Mouse (Mus musculus) embryonic facial prominence, embryonic 11.5 days (tissue): ENCODE measurements around the gene Msi2. TPM values are rescaled to one million over a fixed set of nuclear protein-coding genes. Genes with fewer than 3 reads are reported as not detected.

Experiments
- ATAC-seq: fragments of 200-750 bp; cut with Nextera tagmentation; replicated peaks from 2 replicates; pipeline ENCODE4 v1.8.0; 2017; ENCODE audit warnings: low read depth; ENCODE audit not compliant: insufficient number of reproducible peaks, low FRiP score, low TSS enrichment
- DNase-seq: peaks from one replicate; pipeline ENCODE4 v3.0.0-alpha.2; 2015; ENCODE audit warnings: low spot score
- H3K27ac ChIP-seq: fragments of 300-500 bp; sonication (generic); replicated peaks from 2 replicates; pipeline ENCODE4 v1.5.1; 2014; ENCODE audit warnings: mild to moderate bottlenecking, low read depth, low read length, control low read depth
- H3K27me3 ChIP-seq: fragments of 300-500 bp; sonication (generic); 2 replicates; pipeline ENCODE4 v1.6.1; 2014; ENCODE audit warnings: mild to moderate bottlenecking, low read length, moderate library complexity, mixed read lengths; ENCODE audit not compliant: control insufficient read depth, insufficient read depth
- H3K36me3 ChIP-seq: fragments of 300-500 bp; sonication (generic); replicated peaks from 2 replicates; pipeline ENCODE4 v1.6.1; 2014; ENCODE audit warnings: low read depth, mild to moderate bottlenecking, low read length, moderate library complexity, mixed read lengths; ENCODE audit not compliant: control insufficient read depth, insufficient read depth
- H3K4me1 ChIP-seq: fragments of 300-500 bp; sonication (generic); 2 replicates; pipeline ENCODE4 v1.6.1; 2014; ENCODE audit warnings: low read length, mixed read lengths; ENCODE audit not compliant: control insufficient read depth, insufficient read depth
- H3K4me2 ChIP-seq: fragments of 300-500 bp; sonication (generic); 2 replicates; pipeline ENCODE4 v1.6.1; 2014; ENCODE audit warnings: low read depth, mild to moderate bottlenecking, control low read depth, low read length, moderate library complexity
- H3K4me3 ChIP-seq: fragments of 300-500 bp; sonication (generic); 2 replicates; pipeline ENCODE4 v1.5.1; 2014; ENCODE audit warnings: low read depth, low read length, control low read depth
- H3K9ac ChIP-seq: fragments of 300-500 bp; sonication (generic); replicated peaks from 2 replicates; pipeline ENCODE4 v1.6.1; 2014; ENCODE audit warnings: mild to moderate bottlenecking, control low read depth, low read length
- H3K9me3 ChIP-seq: fragments of 300-500 bp; sonication (generic); replicated peaks from 2 replicates; pipeline ENCODE4 v1.6.1; 2016; ENCODE audit warnings: mild to moderate bottlenecking, low read length, inconsistent platforms, mixed read lengths; ENCODE audit not compliant: control insufficient read depth
- WGBS: fragments of 180-500 bp; shearing (Covaris S2); extraction: QIAGEN DNeasy Blood & Tissue Kit; methylation state at CpG from one replicate; pipeline ENCODE4 v1.1.7; 2014; 5-methylcytosine and 5-hydroxymethylcytosine counted together
- polyA plus RNA-seq: library from polyadenylated mRNA; unstranded; fragments of >200 nt; fragmentation: Nextera tagmentation; extraction: Ambion mirVana; gene quantifications from 2 replicates; pipeline ENCODE4 v1.2.1, GENCODE M21; 2014

Gene Msi2
- polyA plus RNA-seq, 1 experiment from 2014 or later = 13.4 TPM

DNA sequence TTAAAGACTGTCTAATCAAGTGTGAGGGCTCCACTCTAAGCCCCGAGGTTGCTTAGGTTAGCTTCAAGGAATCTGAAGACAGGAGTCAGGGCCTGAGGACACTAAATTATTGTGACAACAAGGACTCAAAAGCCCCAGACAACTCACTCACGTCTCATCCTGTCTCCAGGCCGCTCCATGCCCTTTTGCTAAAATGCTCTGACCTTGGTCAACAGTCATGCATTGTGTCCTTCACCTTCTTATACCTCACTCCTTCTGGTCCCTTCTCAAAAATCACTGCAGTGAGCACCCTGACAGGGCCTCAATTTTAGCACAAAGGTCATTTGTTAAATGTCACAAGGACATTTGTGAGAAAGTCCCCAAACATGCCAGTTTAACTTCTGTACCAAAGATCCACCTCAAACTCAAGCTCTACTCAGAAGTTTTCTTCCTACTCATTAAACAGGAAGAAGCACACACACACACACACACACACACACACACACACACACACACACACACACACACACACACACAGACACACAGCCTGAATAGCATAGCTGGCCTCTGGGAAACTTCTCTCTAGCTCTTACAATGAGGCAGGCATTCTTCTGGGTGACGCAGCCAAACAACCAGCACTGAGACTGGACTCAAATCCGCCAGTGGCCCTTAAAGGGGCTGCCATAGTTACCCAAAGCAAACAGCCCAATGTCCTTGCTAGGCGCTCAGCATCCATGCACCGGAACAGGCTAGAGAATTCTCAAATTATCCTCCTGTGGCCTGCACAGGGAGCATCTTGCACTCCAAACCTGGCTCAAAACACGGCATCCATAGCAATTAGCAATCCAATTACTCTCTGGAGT, 178.5 kb downstream of the Msi2 start:
- WGBS = 61% methylated on average over 8 of the region's 8 CpGs

DNA sequence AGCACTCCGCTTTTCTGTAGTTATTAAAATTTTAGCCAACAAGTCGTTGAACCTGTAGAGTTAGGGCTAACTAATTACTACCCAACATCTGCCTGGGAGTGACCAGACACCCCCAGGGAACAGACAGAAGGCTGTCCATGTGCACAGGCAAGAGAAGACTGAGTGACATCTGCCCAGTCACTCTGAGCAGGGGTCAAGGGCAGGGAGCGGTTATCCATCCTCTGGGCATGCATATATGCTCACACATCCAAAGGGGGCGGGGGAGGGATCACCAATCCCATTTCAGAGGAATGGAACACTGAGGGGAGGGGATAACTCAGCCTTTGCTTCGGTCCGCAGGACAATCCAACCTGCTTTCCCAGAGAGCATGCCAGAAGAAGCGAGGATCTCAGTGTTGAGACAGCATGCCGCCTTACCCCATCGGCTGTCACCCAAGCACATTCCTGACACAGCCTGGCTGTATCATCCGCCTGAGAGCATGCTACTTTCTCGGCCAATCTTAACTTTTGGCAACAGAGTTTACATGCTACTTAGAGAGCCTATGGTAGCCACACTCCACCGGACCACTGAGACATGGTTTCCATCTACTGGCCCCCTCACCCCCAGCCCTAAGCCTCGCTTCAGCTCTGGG, 179.5 kb downstream of the Msi2 start:
- 72% methylated on average over 13 of the region's 13 CpGs for WGBS
- Histone ChIP-seq H3K36me3 (no peaks in the 10 kb centered on the region), H3K27me3 (no peaks in the 10 kb centered on the region), H3K4me1 (peaks cover 2% of the 10 kb centered on the region; the same call in 1 of the 2 replicates), H3K4me3 (no peak overlapping the region), H3K9ac (no peak overlapping the region), H3K27ac (no peak overlapping the region), H3K4me2 (no peak overlapping the region), H3K9me3 (no peaks in the 10 kb centered on the region)
- no peak for ATAC-seq
- no peak for DNase-seq

More for the DNA sequence above, 178.5 kb downstream of the Msi2 start:
- DNase-seq (peak; percentile 39), ATAC-seq (no peak)
- no peaks in the 10 kb centered on the region for H3K9me3 ChIP-seq
- H3K9ac ChIP-seq = no peak overlapping the region
- H3K4me3 ChIP-seq = no peak overlapping the region
- H3K36me3 ChIP-seq = no peaks in the 10 kb centered on the region
- H3K4me1 ChIP-seq = peaks cover 2% of the 10 kb centered on the region; the same call in 1 of the 2 replicates
- H3K27ac ChIP-seq = no peak overlapping the region
- no peaks in the 10 kb centered on the region for H3K27me3 ChIP-seq
- H3K4me2 ChIP-seq = no peak overlapping the region

DNA sequence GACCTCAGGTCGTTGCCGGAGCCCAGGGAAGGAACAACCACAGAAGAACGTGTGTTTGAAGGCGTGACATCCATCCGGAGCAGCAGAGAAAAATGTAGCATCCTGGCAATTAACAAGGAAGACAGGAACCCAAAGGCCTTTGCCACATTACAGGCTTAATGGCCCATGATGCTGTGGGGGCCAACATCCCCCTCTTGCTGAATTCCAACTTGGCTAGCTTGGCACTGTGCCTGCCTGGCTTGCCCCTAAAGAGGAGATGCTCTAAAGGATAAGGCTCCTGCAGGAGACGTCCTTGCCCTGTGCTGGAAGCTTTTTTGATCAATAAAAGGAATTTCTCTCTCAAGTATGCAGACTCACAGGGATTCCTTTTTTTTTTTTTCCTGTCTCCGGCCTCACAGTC, 181.0 kb downstream of the Msi2 start:
- 81% methylated on average over 7 of the region's 7 CpGs for WGBS
- H3K4me3 ChIP-seq = no peak overlapping the region
- no peaks in the 10 kb centered on the region for H3K36me3 ChIP-seq
- H3K27ac ChIP-seq = no peak overlapping the region
- no peaks in the 10 kb centered on the region for H3K27me3 ChIP-seq
- DNase-seq = no peak
- H3K9ac ChIP-seq = no peak overlapping the region
- no peak for ATAC-seq
- peaks cover 2% of the 10 kb centered on the region; the same call in 1 of the 2 replicates for H3K4me1 ChIP-seq
- H3K4me2 ChIP-seq = no peak overlapping the region
- H3K9me3 ChIP-seq = no peaks in the 10 kb centered on the region

DNA sequence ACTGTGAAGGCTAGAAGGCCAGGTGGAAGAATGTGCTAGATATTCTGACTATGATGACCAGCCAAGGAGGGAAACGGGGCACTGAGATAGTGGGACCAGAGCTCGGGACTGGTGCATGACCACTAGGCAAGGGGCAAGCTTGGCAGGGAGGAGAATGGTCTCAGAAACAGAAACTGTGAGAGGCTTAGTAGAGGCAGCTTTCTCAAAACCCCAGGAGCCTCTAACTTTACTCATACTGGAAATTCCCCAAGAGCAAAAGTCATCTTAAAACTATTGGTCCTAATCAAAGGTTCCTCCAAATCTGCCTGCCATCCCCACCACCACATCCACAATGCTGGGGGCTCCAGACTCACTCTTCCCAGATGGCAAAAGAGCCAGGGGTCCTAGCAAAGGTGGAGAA, 181.5 kb downstream of the Msi2 start:
- Histone ChIP-seq H3K27ac (no peak overlapping the region), H3K4me2 (no peak overlapping the region), H3K4me3 (no peak overlapping the region), H3K27me3 (no peaks in the 10 kb centered on the region), H3K9me3 (no peaks in the 10 kb centered on the region), H3K4me1 (peaks cover 2% of the 10 kb centered on the region; the same call in 1 of the 2 replicates), H3K36me3 (no peaks in the 10 kb centered on the region), H3K9ac (no peak overlapping the region)
- no peak for DNase-seq
- WGBS = 96% methylated on average over 2 of the region's 2 CpGs
- ATAC-seq = no peak

- no peaks in the 10 kb centered on the region for H3K36me3 ChIP-seq
- no peaks in the 10 kb centered on the region for H3K27me3 ChIP-seq
- H3K4me3 ChIP-seq = no peak overlapping the region
- no peak overlapping the region for H3K27ac ChIP-seq
- peaks cover 4% of the 10 kb centered on the region for H3K4me1 ChIP-seq
- H3K9ac ChIP-seq = no peak overlapping the region
- DNase-seq = peak; percentile 41
- 25% methylated on average over 11 of the region's 11 CpGs for WGBS
- no peaks in the 10 kb centered on the region for H3K9me3 ChIP-seq
- ATAC-seq = peak; percentile 45; the same call in 1 of the 2 replicates
- no peak overlapping the region for H3K4me2 ChIP-seq
Observed at GRCm38 (mm10) chr11:88534331-88534929, 183.9 kb downstream of the Msi2 start.

DNA sequence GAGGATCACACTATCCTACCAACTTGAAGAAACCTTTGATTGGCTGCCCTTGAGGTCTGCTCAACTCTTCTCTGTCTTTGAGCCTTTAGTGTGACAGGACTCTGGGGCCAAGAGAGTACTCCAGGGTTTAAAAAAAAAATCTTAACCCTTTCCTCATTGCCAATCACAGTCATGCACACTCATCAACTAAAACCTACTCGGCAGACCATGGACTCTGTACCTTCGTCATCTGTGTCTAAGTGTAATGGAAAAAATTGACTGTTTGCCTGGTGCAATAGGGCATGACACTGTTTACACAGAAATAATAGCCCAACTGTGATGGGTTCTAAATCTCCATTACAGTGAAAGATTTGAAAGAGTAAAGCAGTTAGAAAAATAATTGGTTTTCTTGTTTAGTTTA, 186.3 kb downstream of the Msi2 start:
- peaks cover 16% of the 10 kb centered on the region for H3K4me1 ChIP-seq
- ATAC-seq = no peak
- H3K36me3 ChIP-seq = no peaks in the 10 kb centered on the region
- 71% methylated on average over 2 of the region's 2 CpGs for WGBS
- no peak overlapping the region for H3K4me2 ChIP-seq
- no peak overlapping the region for H3K4me3 ChIP-seq
- H3K9ac ChIP-seq = no peak overlapping the region
- no peak for DNase-seq
- H3K27ac ChIP-seq = no peak overlapping the region
- no peaks in the 10 kb centered on the region for H3K9me3 ChIP-seq
- no peaks in the 10 kb centered on the region for H3K27me3 ChIP-seq

DNA sequence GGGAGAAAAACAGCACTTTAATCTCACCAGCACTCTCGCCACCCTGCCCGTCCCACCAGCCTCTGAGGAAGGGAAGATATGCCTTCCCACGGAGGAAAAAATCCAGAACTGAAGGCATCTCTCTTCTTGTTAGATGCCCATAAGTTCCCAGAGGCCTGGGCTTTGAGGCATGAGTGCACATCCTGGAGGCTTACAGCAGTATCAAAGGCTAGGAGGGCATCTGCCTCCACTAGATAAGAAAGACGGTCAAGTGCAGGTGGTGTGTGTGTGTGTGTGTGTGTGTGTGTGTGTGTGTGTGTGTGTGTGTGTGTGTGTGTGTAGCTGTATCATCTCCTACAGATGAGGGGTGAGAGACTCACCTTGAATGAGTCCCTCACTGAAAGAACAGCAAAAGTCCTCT, 188.3 kb downstream of the Msi2 start:
- Histone ChIP-seq H3K9ac (no peak overlapping the region), H3K36me3 (no peaks in the 10 kb centered on the region), H3K27ac (no peak overlapping the region), H3K4me2 (no peak overlapping the region), H3K4me1 (peaks cover 17% of the 10 kb centered on the region), H3K4me3 (no peak overlapping the region), H3K9me3 (no peaks in the 10 kb centered on the region), H3K27me3 (no peaks in the 10 kb centered on the region)
- DNase-seq (no peak), ATAC-seq (no peak)
- WGBS = 77% methylated on average over 4 of the region's 4 CpGs
